Mouse (Mus musculus) stomach, postnatal 0 days (tissue): ENCODE measurements at regions not wholly inside any gene's neighbourhood (a gene's known extent, or its start where the extent isn't known, plus 50 kb on each side); places are given as distances from the start of the nearest gene placed in this dataset.

Source experiments
- ATAC-seq: fragments of 200-750 bp; cut with Nextera tagmentation; 2 replicates; pipeline ENCODE4 v1.8.0; 2017; ENCODE audit not compliant: low FRiP score, low TSS enrichment
- DNase-seq: peaks from one replicate; pipeline ENCODE4 v3.0.0-alpha.2; 2016; ENCODE audit warnings: low spot score
- H3K27ac ChIP-seq: fragments of 300-500 bp; sonication (generic); replicated peaks from 2 replicates; pipeline ENCODE4 v1.5.1; 2014; ENCODE audit warnings: mild to moderate bottlenecking, control low read depth
- H3K27me3 ChIP-seq: fragments of 300-500 bp; sonication (generic); 2 replicates; pipeline ENCODE4 v1.6.1; 2014; ENCODE audit warnings: low read length; ENCODE audit not compliant: control insufficient read depth, insufficient read depth
- H3K36me3 ChIP-seq: fragments of 300-500 bp; sonication (generic); 2 replicates; pipeline ENCODE4 v1.6.1; 2014; ENCODE audit warnings: low read length, mixed read lengths; ENCODE audit not compliant: control insufficient read depth, insufficient read depth
- H3K4me1 ChIP-seq: fragments of 300-500 bp; sonication (generic); replicated peaks from 2 replicates; pipeline ENCODE4 v1.6.1; 2014; ENCODE audit warnings: antibody characterized with exemption; ENCODE audit not compliant: control insufficient read depth, insufficient read depth
- H3K4me2 ChIP-seq: fragments of 300-500 bp; sonication (generic); replicated peaks from 2 replicates; pipeline ENCODE4 v1.6.1; 2014; ENCODE audit warnings: low read depth, mild to moderate bottlenecking, control low read depth, moderate library complexity
- H3K4me3 ChIP-seq: fragments of 300-500 bp; sonication (generic); 2 replicates; pipeline ENCODE4 v1.5.1; 2014; ENCODE audit warnings: low read depth, low read length, control low read depth
- H3K9ac ChIP-seq: fragments of 300-500 bp; sonication (generic); 2 replicates; pipeline ENCODE4 v1.6.1; 2014; ENCODE audit warnings: mild to moderate bottlenecking, low read length, control low read depth, mixed read lengths
- H3K9me3 ChIP-seq: fragments of 300-500 bp; sonication (generic); 2 replicates; pipeline ENCODE4 v1.6.1; 2016; ENCODE audit warnings: low read length; ENCODE audit not compliant: control insufficient read depth
- CTCF ChIP-seq: IDR thresholded peaks from 2 replicates; pipeline ENCODE4 v1.5.1; 2016; ENCODE audit warnings: antibody characterized with exemption, low read depth, mild to moderate bottlenecking, moderate library complexity
- EP300 ChIP-seq: optimal IDR thresholded peaks from 2 replicates; pipeline ENCODE3; 2016; ENCODE audit warnings: antibody characterized with exemption
- WGBS: fragments of 180-500 bp; shearing (Covaris S2); extraction: QIAGEN DNeasy Blood & Tissue Kit; methylation state at CpG from one replicate; pipeline ENCODE4 v1.1.7; 2014; 5-methylcytosine and 5-hydroxymethylcytosine counted together

DNA sequence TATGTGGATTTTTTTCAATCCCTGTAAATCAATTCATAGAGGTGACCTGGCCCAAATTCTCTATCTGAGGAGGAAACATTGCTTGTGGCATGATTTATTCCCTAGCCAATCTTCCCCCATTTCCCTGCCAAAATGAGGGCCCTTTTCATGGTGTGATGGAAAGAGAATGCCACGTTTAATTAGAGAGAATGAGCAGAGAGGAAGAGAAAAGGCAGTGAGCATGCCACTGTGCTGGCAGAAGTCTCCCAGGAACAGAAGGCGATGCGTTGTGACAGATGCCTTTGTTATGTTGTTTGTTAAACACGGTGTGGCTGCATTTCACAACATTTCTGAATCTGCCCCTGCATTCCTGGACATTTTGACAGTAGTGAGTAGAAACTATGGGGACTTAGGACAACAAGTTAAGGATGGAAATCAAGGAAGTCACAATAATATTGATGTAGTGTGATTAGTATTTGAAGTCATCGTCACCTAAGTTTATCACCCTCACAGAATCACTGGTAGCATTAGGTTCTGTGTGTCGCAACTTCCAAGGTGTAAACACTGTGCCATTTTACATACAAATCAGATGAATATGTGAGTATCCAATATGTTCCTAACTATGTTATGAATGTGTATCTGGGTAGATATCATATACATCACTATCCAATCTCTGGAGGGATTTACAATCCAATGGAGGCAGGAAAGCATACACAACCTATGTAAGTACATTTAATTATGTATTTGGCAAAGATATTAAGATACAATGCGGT, 762.8 kb downstream of the Tlr4 start:
- H3K9ac ChIP-seq, result no peak overlapping the region
- ATAC-seq, result no peak
- no peak overlapping the region for H3K4me2 ChIP-seq
- no peaks in the 10 kb centered on the region for H3K9me3 ChIP-seq
- 69% methylated on average over 7 of the region's 7 CpGs for WGBS
- no peaks in the 10 kb centered on the region for H3K27me3 ChIP-seq
- DNase-seq, result no peak
- TF ChIP-seq EP300, result no peak
- no peak for TF ChIP-seq CTCF
- no peaks in the 10 kb centered on the region for H3K4me1 ChIP-seq
- no peak overlapping the region for H3K27ac ChIP-seq
- no peak overlapping the region for H3K4me3 ChIP-seq
- no peaks in the 10 kb centered on the region for H3K36me3 ChIP-seq

DNA sequence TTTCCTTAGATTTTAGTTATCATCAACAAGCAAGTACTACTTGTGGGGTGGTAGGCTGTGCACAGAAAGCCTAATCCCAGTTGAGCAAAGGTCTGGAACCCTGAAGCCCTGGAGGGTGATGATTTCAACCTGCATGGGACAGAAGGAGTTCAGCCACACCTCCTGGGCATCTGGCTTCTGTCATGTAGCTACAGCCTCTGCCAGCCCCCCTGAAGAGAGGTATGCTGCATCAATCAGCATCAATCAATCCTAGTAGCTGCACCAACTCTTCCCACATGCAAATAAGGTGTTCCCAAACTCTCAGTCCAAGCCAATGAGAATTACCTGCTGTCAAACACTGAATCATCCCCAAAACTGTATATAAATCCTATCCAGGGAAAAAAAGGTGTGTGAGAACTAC, 779.8 kb downstream of the Tlr4 start:
- Histone ChIP-seq H3K27me3 (no peaks in the 10 kb centered on the region), H3K4me2 (no peak overlapping the region), H3K36me3 (no peaks in the 10 kb centered on the region), H3K9ac (no peak overlapping the region), H3K9me3 (no peaks in the 10 kb centered on the region), H3K4me3 (no peak overlapping the region), H3K4me1 (no peaks in the 10 kb centered on the region), H3K27ac (no peak overlapping the region)
- ATAC-seq, result no peak
- TF ChIP-seq EP300 (no peak), CTCF (no peak)
- no peak for DNase-seq

DNA sequence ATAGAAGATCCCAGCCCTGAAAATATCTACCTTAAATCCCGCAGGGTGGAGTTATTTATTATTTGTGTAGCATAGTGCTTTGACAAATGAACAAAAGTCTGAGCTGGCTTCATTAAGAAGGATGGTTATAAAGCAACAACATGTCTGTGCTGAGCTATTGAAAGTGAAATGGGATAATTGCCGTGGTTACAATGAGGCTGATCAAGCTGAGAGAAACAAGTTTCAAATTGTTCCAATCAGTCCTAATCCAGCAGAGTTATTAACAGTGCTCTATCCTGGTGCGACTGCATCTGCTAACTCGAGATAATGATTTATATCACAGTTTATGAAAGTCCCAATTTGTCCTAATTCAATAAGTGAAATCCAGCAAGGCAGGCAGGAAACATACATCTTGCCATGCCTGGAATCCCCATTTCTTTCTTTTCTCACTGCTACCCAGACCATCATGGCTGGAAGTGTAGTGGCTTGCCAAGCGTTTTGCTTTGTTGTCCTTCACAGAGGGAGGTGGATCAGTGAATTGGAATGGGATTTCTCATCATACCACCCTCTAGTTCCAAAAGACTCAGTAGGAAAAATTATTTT, 787.2 kb downstream of the Tlr4 start:
- Histone ChIP-seq H3K36me3 (no peaks in the 10 kb centered on the region), H3K9me3 (no peaks in the 10 kb centered on the region), H3K4me2 (no peak overlapping the region), H3K27ac (no peak overlapping the region), H3K27me3 (no peaks in the 10 kb centered on the region), H3K4me3 (no peak overlapping the region), H3K9ac (no peak overlapping the region), H3K4me1 (no peaks in the 10 kb centered on the region)
- WGBS, result 61% methylated on average over 5 of the region's 5 CpGs
- TF ChIP-seq EP300 (no peak), CTCF (no peak)
- ATAC-seq (no peak), DNase-seq (no peak)

DNA sequence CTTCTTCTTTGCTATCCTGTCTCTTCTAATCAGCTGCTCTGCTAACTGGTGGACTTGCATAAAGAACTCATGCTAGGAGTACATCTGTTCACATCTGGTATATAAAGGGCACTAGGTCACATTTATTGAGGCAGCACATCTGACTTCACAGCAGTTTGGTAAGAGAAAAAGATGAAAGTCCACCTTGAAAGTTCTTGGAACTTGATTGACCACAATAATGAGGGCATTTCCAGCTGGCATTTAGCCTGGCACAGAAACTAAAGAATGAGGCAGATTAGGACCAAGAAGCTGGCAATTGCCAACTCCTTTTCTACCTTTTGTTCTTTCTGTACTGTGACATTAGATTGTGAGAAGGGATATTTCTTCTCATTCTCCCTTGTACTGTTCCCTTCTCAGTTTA, 799.3 kb downstream of the Tlr4 start:
- no peak for ATAC-seq
- DNase-seq, result no peak
- Histone ChIP-seq H3K27ac (no peak overlapping the region), H3K9ac (no peak overlapping the region), H3K4me3 (no peak overlapping the region), H3K36me3 (no peaks in the 10 kb centered on the region), H3K4me2 (no peak overlapping the region), H3K9me3 (no peaks in the 10 kb centered on the region), H3K4me1 (no peaks in the 10 kb centered on the region), H3K27me3 (no peaks in the 10 kb centered on the region)
- TF ChIP-seq CTCF (no peak), EP300 (no peak)

DNA sequence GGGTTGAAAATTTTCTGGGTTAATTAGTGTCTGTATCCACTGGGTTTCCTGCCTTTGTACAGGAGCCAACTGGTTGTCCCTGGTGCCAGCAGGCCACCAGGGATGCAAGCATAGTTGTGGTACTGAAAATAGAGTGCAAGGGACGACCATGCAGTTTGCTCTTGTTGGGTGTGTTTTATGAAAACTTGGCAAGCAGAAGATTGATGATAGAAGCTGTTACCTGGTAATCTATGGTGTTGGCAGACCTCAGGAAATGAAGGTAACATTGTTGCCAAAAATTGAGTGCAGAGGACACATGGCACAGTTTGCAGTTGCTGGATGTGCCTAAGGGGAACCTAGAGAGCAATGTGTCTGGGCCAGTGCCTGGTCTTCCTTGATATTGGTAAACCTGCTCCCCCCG, 818.7 kb downstream of the Tlr4 start:
- Histone ChIP-seq H3K27ac (no peak overlapping the region), H3K9ac (no peak overlapping the region), H3K4me2 (no peak overlapping the region), H3K27me3 (no peaks in the 10 kb centered on the region), H3K4me1 (no peaks in the 10 kb centered on the region), H3K9me3 (no peaks in the 10 kb centered on the region), H3K4me3 (no peak overlapping the region), H3K36me3 (no peaks in the 10 kb centered on the region)
- 50% methylated on average over 2 of the region's 2 CpGs for WGBS
- no peak for TF ChIP-seq CTCF
- TF ChIP-seq EP300, result no peak
- DNase-seq (no peak), ATAC-seq (no peak)

DNA sequence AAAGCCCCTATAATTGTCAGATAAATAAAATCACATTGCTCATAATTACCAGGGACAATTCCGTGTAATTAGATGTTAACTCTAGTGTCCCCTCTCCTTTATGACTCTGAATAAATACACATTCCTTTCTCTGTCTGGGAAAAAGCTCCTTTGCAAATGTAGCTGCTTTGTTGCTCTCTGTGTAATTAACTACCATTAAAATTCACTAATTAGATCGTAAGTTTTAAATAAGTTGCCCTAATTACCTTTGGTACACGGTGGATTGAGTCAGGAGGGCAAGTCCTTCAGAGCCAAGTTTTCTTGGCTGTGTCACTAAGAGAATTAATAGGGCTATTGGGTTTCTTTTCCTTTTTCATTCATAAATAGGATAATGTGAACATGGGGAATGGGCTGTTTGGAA, 834.7 kb downstream of the Tlr4 start:
- Histone ChIP-seq H3K9me3 (no peaks in the 10 kb centered on the region), H3K27me3 (no peaks in the 10 kb centered on the region), H3K4me1 (no peaks in the 10 kb centered on the region), H3K36me3 (no peaks in the 10 kb centered on the region), H3K27ac (no peak overlapping the region), H3K4me3 (no peak overlapping the region), H3K9ac (no peak overlapping the region), H3K4me2 (no peak overlapping the region)
- ATAC-seq (no peak), DNase-seq (no peak)
- no peak for TF ChIP-seq EP300
- TF ChIP-seq CTCF, result no peak
- 71% methylated on average over 3 of the region's 3 CpGs for WGBS
